Mouse (Mus musculus): ENCODE measurements around the gene Cald1. TPM values are rescaled to one million over a fixed set of nuclear protein-coding genes. Genes with fewer than 3 reads are reported as not detected.

The Cald1 gene
- total RNA-seq, 4 experiments from 2014 or later = 62.2 to 88.3 (median 71.2) TPM

DNA sequence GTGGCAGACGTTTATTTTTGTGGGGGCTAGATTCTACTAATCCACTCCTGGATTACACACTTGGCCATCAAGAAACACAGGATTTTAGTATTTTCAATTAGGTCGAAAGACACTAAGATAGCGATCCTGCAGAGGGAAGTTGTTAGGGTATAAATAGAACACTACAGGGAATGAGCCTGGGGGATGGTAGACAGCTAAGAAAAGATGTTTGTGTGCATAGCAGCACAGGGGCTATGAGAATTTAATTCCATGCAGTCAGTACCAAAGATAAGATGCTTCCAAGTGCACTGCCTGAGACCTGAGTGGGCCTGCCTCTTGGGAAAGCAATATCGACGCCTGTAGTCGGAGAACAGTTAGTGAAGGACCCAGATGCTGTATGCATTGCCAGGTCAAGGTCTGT, 172.2 kb downstream of the Cald1 start:
- no peak for DNase-seq

GRCm38 (mm10) chr6:34776396-34776795, 178.1 kb downstream of the Cald1 start:
- no peak for DNase-seq

- DNase-seq = no peak
Observed at GRCm38 (mm10) chr6:34777094-34777493, 178.8 kb downstream of the Cald1 start.

GRCm38 (mm10) chr6:34777981-34778668, 179.8 kb downstream of the Cald1 start:
- DNase-seq = no peak

DNA sequence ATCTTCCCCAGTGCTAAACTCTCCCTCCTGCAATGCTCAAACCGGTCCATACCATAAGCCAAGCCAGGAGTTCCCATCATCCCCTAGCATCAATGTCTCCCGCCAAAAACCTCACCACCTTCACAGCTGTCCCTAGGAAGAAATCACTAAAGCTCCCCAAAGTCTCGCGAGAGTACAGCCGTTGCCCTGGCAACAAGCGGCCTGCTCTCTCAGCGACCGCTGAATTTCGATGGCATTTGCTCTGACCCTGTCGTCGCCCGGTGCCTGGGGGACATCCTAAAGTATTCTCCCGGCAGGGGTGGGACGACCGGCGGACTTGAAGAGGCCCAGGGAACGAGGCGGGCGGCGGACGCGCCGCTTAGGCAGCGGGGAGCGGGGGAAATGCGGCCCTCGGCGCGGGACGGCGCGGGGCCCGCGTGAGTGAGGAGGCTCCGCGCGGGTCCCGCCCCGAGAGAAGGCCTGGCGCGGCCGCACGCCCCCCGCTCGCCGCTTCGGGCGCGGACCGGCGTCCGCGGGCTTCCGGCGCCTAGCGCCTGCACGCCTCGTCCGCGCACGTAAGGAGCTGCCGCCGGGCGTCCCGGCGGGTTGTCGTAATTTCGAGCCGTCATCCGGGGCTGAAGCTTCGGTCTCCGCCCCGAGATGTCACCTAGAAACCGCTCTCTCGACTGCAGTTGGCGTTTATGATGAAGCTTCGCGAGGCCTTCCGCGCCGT, 182.1 kb downstream of the Cald1 start, which contains the start of gene Agbl3:
Gene Agbl3 (plus strand): TSS at position 202 of the 712 bp plus-strand sequence.
- DNase-seq = peak; percentile 91

GRCm38 (mm10) chr6:34780943-34781289, 182.6 kb downstream of the Cald1 start:
- no peak for DNase-seq

- no peak for DNase-seq
Observed at GRCm38 (mm10) chr6:34782493-34782892, 184.2 kb downstream of the Cald1 start.

GRCm38 (mm10) chr6:34796881-34797280, 198.6 kb downstream of the Cald1 start:
- DNase-seq = no peak

DNA sequence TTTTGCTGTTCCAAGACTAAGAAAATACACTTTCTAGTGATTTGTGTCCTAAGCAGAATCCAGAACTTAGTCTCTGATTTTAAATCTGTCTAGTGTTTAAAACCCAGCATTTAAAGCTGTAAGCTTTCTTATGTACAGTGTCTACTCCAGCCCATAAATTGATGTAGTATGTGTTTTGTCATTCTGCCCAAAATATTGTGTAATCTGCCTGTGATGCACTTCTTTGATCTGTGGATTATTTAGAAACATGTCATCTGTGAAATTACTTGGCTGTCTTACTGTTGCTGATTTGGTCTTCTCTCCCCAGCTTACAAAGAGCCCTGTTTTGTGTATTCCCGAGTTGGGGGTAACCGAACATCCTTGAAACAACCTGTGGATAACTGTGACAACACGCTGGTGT, 199.6 kb downstream of the Cald1 start:
- DNase-seq = no peak

DNA sequence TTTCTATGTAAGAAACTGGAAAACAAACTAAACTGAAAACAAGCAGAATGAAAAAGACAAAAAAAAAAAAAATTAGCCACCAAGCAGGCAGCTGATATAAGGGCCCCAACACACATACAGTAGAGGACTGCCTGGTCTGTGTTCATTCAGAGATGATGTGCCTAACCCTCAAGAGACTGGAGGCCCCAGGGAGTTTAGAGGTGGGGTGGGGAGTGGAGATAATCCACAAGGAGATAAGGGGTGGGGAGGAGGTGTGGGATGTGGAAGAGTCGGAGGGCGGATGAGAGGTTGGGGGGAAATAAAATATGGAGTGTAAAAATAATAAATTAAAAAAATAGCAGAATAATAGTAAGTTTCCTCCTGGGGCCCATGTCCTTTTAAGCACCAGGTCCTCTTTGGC, 207.3 kb downstream of the Cald1 start:
- DNase-seq = no peak

- DNase-seq = no peak
Observed at GRCm38 (mm10) chr6:34810651-34811050, 212.4 kb downstream of the Cald1 start.

DNA sequence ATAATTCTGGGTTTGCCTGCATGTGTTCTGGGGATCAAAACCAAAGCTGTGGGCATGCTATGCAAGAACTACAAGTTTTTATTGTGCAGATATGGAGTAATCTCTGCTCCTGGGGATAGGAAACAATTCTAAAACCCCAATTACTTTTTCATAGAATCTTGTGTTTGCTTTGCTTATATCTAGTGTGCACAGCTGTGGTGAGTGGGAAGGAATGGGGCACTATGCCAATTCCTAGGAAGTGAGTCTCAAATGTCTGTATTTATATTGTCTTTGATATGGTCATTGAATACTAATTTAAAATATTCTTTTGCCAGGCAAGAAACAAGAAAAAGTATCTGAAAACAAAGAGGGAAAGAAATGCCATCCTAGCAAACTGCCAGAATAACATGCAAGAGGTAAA, 226.1 kb downstream of the Cald1 start:
- no peak for DNase-seq

Other genes starting within 250 kb of the Cald1 start
- gene Akr1b8, start 244.4 kb upstream of the Cald1 start, total RNA-seq (2022) = 100 to 1,000 TPM; 148 to 290 (median 206) TPM
- 100 to 1,000 TPM; 150 to 228 (median 186) TPM for gene Akr1b10, start 214.3 kb upstream of the Cald1 start, total RNA-seq (2022)
- 1,000 to 10,000 TPM; 1,127 to 4,169 (median 2,179) TPM for gene Akr1b7, start 186.2 kb upstream of the Cald1 start, total RNA-seq (2022)
- gene Bpgm, start 122.3 kb upstream of the Cald1 start, total RNA-seq (2022) = 10 to 100 TPM; 28.9 to 47.3 (median 35.4) TPM
- 10 to 100 TPM; 11.9 to 19.2 (median 14.7) TPM for gene Agbl3, start 181.9 kb downstream of the Cald1 start, total RNA-seq (2022)

Measured in adrenal gland, adult 8-10 months (tissue).